Mouse (Mus musculus) kidney, embryonic 14.5 days (tissue): ENCODE measurements around the gene Pck2. TPM values are rescaled to one million over a fixed set of nuclear protein-coding genes. Genes with fewer than 3 reads are reported as not detected.
A peak's percentile ranks its signal among the peaks of the same experiment; 100 is the strongest.

Source experiments
- ATAC-seq: fragments of 200-750 bp; cut with Nextera tagmentation; 2 replicates; pipeline ENCODE4 v1.8.0; 2017; ENCODE audit warnings: moderate number of reproducible peaks, mild to moderate bottlenecking, moderate TSS enrichment, moderate library complexity; ENCODE audit not compliant: low FRiP score, low TSS enrichment
- H3K27ac ChIP-seq: fragments of 300-500 bp; sonication (generic); 2 replicates; pipeline ENCODE4 v1.5.1; 2014; ENCODE audit warnings: low read depth, mild to moderate bottlenecking, low read length, moderate library complexity, mixed read lengths
- H3K27me3 ChIP-seq: fragments of 300-500 bp; sonication (generic); 2 replicates; pipeline ENCODE4 v1.6.1; 2014; ENCODE audit warnings: mild to moderate bottlenecking, low read length; ENCODE audit not compliant: control insufficient read depth, insufficient read depth
- H3K36me3 ChIP-seq: fragments of 300-500 bp; sonication (generic); 2 replicates; pipeline ENCODE4 v1.6.1; 2014; ENCODE audit warnings: low read length, mixed read lengths; ENCODE audit not compliant: control insufficient read depth, insufficient read depth
- H3K4me1 ChIP-seq: fragments of 300-500 bp; sonication (generic); 2 replicates; pipeline ENCODE4 v1.6.1; 2014; ENCODE audit warnings: low read length, mixed read lengths; ENCODE audit not compliant: control insufficient read depth, insufficient read depth
- H3K4me2 ChIP-seq: fragments of 300-500 bp; sonication (generic); replicated peaks from 2 replicates; pipeline ENCODE4 v1.6.1; 2014; ENCODE audit warnings: low read depth, mild to moderate bottlenecking, low read length
- H3K4me3 ChIP-seq: fragments of 300-500 bp; sonication (generic); 2 replicates; pipeline ENCODE4 v1.5.1; 2014; ENCODE audit warnings: mild to moderate bottlenecking, low read length
- H3K9ac ChIP-seq: fragments of 300-500 bp; sonication (generic); 2 replicates; pipeline ENCODE4 v1.6.1; 2014; ENCODE audit warnings: low read depth, mild to moderate bottlenecking, low read length, moderate library complexity
- H3K9me3 ChIP-seq: fragments of 300-500 bp; sonication (generic); 2 replicates; pipeline ENCODE4 v1.6.1; 2016; ENCODE audit warnings: low read length; ENCODE audit not compliant: control insufficient read depth
- WGBS: fragments of 180-500 bp; shearing (Covaris S2); extraction: QIAGEN DNeasy Blood & Tissue Kit; methylation state at CpG from one replicate; pipeline ENCODE4 v1.1.7; 2014; 5-methylcytosine and 5-hydroxymethylcytosine counted together
- polyA plus RNA-seq: library from polyadenylated mRNA; unstranded; fragments of >200 nt; fragmentation: Nextera tagmentation; extraction: Ambion mirVana; gene quantifications from 2 replicates; pipeline ENCODE4 v1.2.1, GENCODE M21; 2014

Pck2 gene
- polyA plus RNA-seq, 1 experiment from 2014 or later, result 37.1 TPM

DNA sequence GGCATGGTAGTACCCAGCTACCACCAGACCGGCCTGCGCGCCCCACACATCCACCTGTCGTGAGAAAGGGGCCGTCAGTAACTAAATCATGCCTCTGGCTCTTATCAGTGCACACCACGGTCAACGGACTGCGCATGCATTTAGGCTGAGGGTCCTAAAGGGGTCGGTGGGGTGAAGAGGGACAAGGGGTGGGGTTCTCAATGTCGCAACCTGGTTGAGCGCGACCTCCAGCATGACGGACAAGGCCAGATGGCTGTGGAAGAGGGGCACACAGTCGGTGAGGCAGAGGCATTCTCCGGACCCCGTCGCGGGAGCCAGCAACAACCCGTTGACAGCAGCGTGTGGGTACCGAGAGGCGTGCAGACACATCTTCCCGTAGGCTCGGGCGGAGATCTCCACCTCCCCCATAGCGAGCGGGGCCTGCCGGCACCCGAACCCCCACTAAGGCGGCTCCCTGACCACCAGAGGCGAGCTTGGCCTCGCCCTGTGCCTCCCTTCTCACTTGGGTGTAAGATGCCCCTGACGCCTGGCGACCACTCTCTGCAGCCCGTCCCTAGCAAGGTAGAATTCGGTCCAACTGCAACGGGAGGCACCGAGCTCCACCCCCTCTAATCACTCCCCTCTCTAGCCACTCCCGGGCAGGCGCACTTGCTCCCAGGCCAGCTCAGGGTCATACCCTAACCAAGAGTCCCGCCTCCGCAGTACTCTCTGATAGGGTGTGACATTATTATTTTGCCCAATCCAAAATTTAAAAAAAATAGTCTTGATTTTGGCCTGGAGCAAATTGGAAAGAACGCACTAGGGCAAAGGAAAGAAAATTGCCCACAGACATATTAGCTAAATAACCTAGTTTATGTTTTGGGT is 44.9 kb downstream of the Pck2 start, which contains the start of gene Emc9:
Gene Emc9, minus strand, starts transcription at position 601 of the 864 bp plus-strand sequence.
- H3K4me2 ChIP-seq, result peak within 1 kb of the TSS; percentile 80
- H3K4me1 ChIP-seq, result peaks cover 2% of the 10 kb centered on the region; the same call in 1 of the 2 replicates
- peak within 1 kb of the TSS; percentile 52; the same call in 1 of the 2 replicates for H3K9ac ChIP-seq
- no peak within 1 kb of the TSS for H3K27ac ChIP-seq
- H3K36me3 ChIP-seq, result peaks cover 21% of the 10 kb centered on the region; the same call in 1 of the 2 replicates
- ATAC-seq, result peak; percentile 74
- WGBS, result 2% methylated on average over 43 of the region's 43 CpGs
- no peaks in the 10 kb centered on the region for H3K27me3 ChIP-seq
- H3K9me3 ChIP-seq, result no peaks in the 10 kb centered on the region
- peak within 1 kb of the TSS; percentile 46 for H3K4me3 ChIP-seq

DNA sequence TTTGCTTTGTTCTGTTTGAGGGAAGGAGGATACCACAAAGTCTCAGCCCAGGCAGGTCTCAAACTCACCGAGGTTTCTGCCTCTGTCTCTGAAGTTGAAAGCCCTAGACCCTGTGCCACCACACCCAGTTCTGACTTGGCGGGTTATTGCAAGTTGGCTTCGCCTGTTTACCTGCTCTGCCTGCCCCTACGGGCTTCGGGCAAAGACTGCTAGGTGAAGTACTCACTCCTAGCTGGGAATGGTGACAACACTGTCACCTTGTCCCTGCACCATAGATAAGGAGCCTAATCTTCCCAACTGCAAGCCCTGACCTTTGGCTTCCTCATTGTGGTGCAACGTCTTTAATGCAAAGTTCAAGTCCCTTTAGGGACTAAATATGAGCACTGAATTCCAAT is 45.5 kb downstream of the Pck2 start:
- no peak for ATAC-seq
- H3K4me3 ChIP-seq, result no peak overlapping the region

DNA sequence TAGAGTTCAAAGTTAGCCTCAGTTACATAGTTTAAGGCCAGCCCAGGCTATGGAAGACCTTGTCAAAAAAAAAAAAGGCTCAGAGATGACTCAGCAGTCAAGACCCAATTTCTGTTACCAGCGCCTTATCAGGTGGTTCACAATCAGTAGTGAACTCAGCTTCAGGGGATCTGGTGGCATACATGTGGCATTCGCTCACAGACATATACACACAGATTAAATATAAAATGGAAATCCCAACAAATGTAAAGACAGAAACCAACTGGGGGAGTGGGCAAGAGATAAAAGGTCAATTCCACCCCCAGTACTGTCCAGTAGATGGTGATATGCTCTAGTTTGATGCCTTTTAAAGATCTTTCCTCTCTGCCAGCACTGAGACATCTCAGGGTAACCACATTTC is 46.1 kb downstream of the Pck2 start:
- H3K9me3 ChIP-seq, result no peaks in the 10 kb centered on the region
- no peak overlapping the region for H3K4me3 ChIP-seq
- H3K4me1 ChIP-seq, result peaks cover 7% of the 10 kb centered on the region; the same call in 1 of the 2 replicates
- 90% methylated on average over 2 of the region's 2 CpGs for WGBS
- H3K4me2 ChIP-seq, result no peak overlapping the region
- no peak for ATAC-seq
- peaks cover 14% of the 10 kb centered on the region; the same call in 1 of the 2 replicates for H3K36me3 ChIP-seq
- H3K27me3 ChIP-seq, result no peaks in the 10 kb centered on the region
- no peak overlapping the region for H3K27ac ChIP-seq
- no peak overlapping the region for H3K9ac ChIP-seq

More for the DNA sequence above, 45.5 kb downstream of the Pck2 start:
- H3K4me1 ChIP-seq, result peaks cover 7% of the 10 kb centered on the region; the same call in 1 of the 2 replicates
- H3K36me3 ChIP-seq, result peaks cover 19% of the 10 kb centered on the region; the same call in 1 of the 2 replicates
- H3K9ac ChIP-seq, result no peak overlapping the region
- no peaks in the 10 kb centered on the region for H3K9me3 ChIP-seq
- H3K4me2 ChIP-seq, result peak overlapping the region; percentile 80; the same call in 1 of the 2 replicates
- no peaks in the 10 kb centered on the region for H3K27me3 ChIP-seq
- H3K27ac ChIP-seq, result no peak overlapping the region
- WGBS, result 60% methylated on average over 6 of the region's 6 CpGs

DNA sequence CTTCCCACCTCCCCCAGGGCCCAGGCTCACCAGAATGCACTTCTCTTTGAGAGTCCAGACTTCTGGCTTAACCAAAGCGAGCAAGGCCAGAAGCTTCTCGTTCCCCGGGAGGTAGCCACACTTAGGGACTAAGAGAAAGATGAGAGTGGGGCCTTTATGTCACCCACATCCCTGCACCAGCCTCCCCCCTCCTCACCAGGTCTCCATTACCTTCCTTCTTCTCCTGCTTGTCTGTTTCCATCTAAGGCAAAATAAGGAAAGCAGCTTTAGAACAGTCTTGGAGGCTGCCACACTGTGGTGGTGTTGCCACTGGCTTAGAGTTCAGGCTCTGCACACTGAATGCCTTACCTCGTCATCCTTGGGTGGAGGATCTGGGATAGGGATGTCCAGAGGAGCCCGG is 49.2 kb downstream of the Pck2 start:
- H3K36me3 ChIP-seq, result peaks cover 11% of the 10 kb centered on the region
- peaks cover 17% of the 10 kb centered on the region for H3K4me1 ChIP-seq
- no peaks in the 10 kb centered on the region for H3K27me3 ChIP-seq
- H3K4me3 ChIP-seq, result no peak overlapping the region
- H3K9me3 ChIP-seq, result no peaks in the 10 kb centered on the region
- no peak overlapping the region for H3K9ac ChIP-seq
- no peak for ATAC-seq
- 94% methylated on average over 5 of the region's 5 CpGs for WGBS
- H3K27ac ChIP-seq, result no peak overlapping the region
- no peak overlapping the region for H3K4me2 ChIP-seq

DNA sequence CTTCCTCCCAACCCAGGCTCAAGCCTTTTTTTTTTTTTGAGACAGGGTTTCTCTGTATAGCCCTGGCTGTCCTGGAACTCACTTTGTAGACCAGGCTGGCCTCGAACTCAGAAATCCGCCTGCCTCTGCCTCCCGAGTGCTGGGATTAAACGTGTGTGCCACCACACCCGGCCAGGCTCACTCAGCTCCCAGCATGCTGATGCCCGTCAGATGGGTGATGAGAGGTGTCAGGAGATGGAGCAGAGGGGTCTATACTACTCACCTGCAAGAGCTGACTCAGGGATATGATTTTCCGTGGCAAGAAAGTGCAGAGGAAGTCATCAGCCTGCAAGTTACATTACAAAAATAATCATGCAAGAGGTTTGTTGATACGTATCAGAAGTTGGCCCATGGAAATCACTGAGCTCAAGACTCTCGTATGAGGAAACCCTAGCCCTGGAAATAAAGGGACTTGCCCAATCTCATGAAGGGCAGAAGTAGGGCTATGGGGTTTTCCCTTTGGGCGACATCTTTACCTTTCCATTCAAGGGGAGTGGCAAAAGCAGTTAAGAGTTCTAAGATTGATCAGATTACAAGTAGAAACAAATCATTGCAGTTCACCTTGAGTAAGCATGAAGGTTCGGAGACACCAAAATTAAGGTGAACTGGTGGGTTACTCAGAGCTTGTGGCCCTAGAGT is 49.8 kb downstream of the Pck2 start:
- Histone ChIP-seq H3K4me2 (peak overlapping the region; percentile 89), H3K27ac (peak overlapping the region; percentile 71; the same call in 1 of the 2 replicates), H3K9me3 (no peaks in the 10 kb centered on the region), H3K36me3 (peaks cover 17% of the 10 kb centered on the region), H3K4me1 (peaks cover 17% of the 10 kb centered on the region), H3K27me3 (no peaks in the 10 kb centered on the region), H3K9ac (peak overlapping the region; percentile 75; the same call in 1 of the 2 replicates), H3K4me3 (peak overlapping the region; percentile 96)
- WGBS, result 82% methylated on average over 11 of the region's 11 CpGs
- ATAC-seq, result no peak

DNA sequence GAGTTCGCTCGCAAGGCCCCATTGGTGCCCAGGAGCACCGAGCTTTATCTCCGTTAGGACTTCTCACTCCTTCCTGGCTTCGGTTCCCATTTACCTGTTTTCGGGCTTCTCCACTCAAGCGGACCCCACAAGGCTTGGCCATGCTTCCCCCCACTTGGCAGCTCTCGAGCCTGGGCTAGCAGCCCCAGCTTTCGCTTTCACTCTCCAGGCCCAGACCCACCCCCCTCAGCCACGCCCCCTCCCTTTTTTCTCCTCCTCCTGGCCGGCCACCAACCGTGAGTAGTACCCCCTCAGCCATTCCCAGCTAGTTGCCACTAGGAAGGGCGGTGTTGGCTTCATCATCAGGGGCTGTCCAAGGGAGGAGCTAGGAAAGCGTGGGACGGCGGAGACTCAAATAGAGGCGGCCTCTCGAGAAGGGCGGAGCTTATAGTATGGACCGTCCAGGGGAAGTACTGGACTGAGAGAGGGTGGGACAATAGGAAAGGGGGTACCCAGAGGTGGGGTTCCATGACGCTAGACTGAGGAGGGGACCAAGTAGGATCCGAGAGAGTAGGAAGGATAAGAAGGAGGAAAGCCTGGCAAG is 50.8 kb downstream of the Pck2 start, which contains the start of gene Psme2:
Gene Psme2, minus strand, starts transcription at position 366 of the 583 bp plus-strand sequence.
- Histone ChIP-seq H3K36me3 (peaks cover 26% of the 10 kb centered on the region), H3K27me3 (no peaks in the 10 kb centered on the region), H3K4me1 (peaks cover 17% of the 10 kb centered on the region), H3K9me3 (no peaks in the 10 kb centered on the region), H3K4me3 (peak within 1 kb of the TSS; percentile 96), H3K4me2 (peak within 1 kb of the TSS; percentile 89), H3K27ac (peak within 1 kb of the TSS; percentile 95), H3K9ac (peak within 1 kb of the TSS; percentile 80)
- under 1% methylated on average over 22 of the region's 22 CpGs for WGBS
- ATAC-seq, result peak; percentile 97

DNA sequence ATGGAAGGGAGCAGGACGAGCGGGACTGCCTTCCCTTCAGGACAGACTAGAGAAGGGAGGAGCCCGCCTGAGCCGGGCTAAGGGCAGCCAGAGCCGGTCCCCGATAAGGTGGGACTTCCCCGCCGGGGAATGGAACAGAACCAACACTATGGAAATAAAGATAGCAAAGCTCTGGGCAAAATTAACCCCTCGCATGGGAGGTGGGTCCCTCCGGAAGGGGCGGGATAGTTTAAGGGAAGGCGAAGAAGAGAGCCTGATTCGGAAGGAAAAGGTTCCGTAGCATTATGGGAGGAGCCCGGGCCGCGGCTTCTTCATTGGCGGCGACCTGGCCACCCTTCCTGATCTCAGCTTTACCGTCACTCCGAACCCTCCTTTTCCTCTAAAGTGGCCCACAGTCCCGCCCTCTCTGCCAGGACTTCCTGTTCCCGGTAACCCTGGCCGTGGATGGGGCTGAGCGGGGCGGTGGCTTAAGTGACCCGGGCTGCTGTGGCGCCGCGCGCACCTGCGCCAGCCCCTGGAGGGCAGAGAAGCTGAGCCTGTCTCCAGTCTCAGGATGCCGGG is 51.3 kb downstream of the Pck2 start, which contains the start of gene Rnf31:
Gene Rnf31, plus strand, starts transcription at position 378 of the 561 bp plus-strand sequence.
- H3K36me3 ChIP-seq, result peaks cover 32% of the 10 kb centered on the region
- H3K9me3 ChIP-seq, result no peaks in the 10 kb centered on the region
- peaks cover 17% of the 10 kb centered on the region for H3K4me1 ChIP-seq
- H3K4me2 ChIP-seq, result peak within 1 kb of the TSS; percentile 89
- peak within 1 kb of the TSS; percentile 95 for H3K27ac ChIP-seq
- H3K27me3 ChIP-seq, result no peaks in the 10 kb centered on the region
- peak within 1 kb of the TSS; percentile 80 for H3K9ac ChIP-seq
- peak; percentile 90 for ATAC-seq
- under 1% methylated on average over 33 of the region's 33 CpGs for WGBS
- H3K4me3 ChIP-seq, result peak within 1 kb of the TSS; percentile 96

DNA sequence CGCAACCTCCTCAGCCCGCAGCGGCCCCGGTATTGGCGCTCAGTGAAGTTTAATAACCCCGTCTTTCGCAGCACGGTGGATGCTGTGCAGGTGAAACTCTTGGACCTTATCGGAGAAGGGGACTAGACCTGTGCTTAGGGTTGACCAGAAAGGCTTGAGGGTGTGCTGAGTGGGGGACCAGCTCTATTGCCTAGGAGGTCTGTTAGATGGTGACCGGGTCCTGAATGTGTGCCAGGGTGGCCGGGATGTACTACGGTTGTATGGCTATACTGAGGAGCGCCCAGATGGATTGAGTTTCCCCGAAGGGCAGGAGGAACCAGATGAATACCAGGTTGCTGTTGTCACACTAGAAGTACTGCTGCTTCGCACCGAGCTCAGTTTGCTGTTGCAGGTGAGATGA is 52.2 kb downstream of the Pck2 start:
- 3% methylated on average over 16 of the region's 16 CpGs for WGBS
- H3K36me3 ChIP-seq, result peaks cover 37% of the 10 kb centered on the region

More for the DNA sequence above, 52.2 kb downstream of the Pck2 start:
- peaks cover 17% of the 10 kb centered on the region for H3K4me1 ChIP-seq
- ATAC-seq, result no peak
- H3K9ac ChIP-seq, result peak overlapping the region; percentile 80
- H3K4me3 ChIP-seq, result peak overlapping the region; percentile 96
- no peaks in the 10 kb centered on the region for H3K27me3 ChIP-seq
- H3K9me3 ChIP-seq, result no peaks in the 10 kb centered on the region
- peak overlapping the region; percentile 95; the same call in 1 of the 2 replicates for H3K27ac ChIP-seq
- peak overlapping the region; percentile 89 for H3K4me2 ChIP-seq
